20 mouse cellular contexts compared by ENCODE assay signal in genomic region chr10:111598650-111599049, GRCm38 (mm10).
DNase-seq lines count a peak whose midpoint lies in the region; ATAC-seq and TF ChIP-seq lines count a peak whose summit lies in the region.
"Had no signal": no experiment of that assay in that cellular context is flagged by ENCODE, and none has a peak within 500 bp of the region (broad histone marks: within the 10 kb centered on the region; RNA-seq: fewer than 3 reads in every experiment).

No protein-coding gene starts in this region.

- H3K79me2 ChIP-seq in liver, adult 2 months (ENCODE audit: control insufficient read depth, insufficient read depth, low read length) = no peaks in the 10 kb centered on the region; the same call in 1 of the 2 replicates

- DNase-seq in liver, adult 2 months (ENCODE audit: extremely low read depth, low read depth, low spot score) = no peak
- no peak for DNase-seq in liver
- no peak for DNase-seq in lung, postnatal 4 days
- no peak for DNase-seq in hindbrain, postnatal 0 days (ENCODE audit: low spot score)
- no peak for DNase-seq in layer of hippocampus, adult 2 months (ENCODE audit: low spot score in 2 of 2)
- DNase-seq: adrenal gland, adult 8-10 months; adrenal gland, postnatal 36 days; cerebellum, adult 2 months; cerebellum, postnatal 10 days; forebrain, postnatal 0 days; gastrocnemius, adult 2 months; gastrocnemius, postnatal 25 days; heart, adult 18-20 months; heart, postnatal 36 days had no signal

- H3K36me3 ChIP-seq in liver, adult 2 months (ENCODE audit: control insufficient read depth, insufficient read depth, low read length) = no peaks in the 10 kb centered on the region
- H3K36me3 ChIP-seq in lung, embryonic 16.5 days (ENCODE audit: control insufficient read depth, insufficient read depth, low read length) = no peaks in the 10 kb centered on the region
- no peaks in the 10 kb centered on the region for H3K36me3 ChIP-seq in hindbrain, postnatal 0 days (ENCODE audit: insufficient read depth, low read length)
- H3K36me3 ChIP-seq: embryonic facial prominence, embryonic 10.5 days; heart, embryonic 12.5 days; hindbrain, embryonic 15.5 days had no signal

- H3K4me1 ChIP-seq in liver, adult 2 months (ENCODE audit: control insufficient read depth, insufficient read depth, low read length) = peaks cover 33% of the 10 kb centered on the region
- peaks cover 32% of the 10 kb centered on the region for H3K4me1 ChIP-seq in lung, embryonic 16.5 days (replicated peaks; ENCODE audit: control insufficient read depth, insufficient read depth, low read length)
- H3K4me1 ChIP-seq in hindbrain, postnatal 0 days (ENCODE audit: insufficient read depth, low read length) = peaks cover 10% of the 10 kb centered on the region

- no peak overlapping the region for H3K4me3 ChIP-seq in liver, adult 2 months (ENCODE audit: insufficient read depth, low read depth, low read length)
- H3K4me3 ChIP-seq in lung, embryonic 16.5 days (ENCODE audit: low read length) = no peak overlapping the region
- H3K4me3 ChIP-seq in hindbrain, postnatal 0 days (ENCODE audit: low read length) = no peak overlapping the region
- H3K4me3 ChIP-seq in layer of hippocampus, adult 2 months = no peak overlapping the region
- H3K4me3 ChIP-seq: embryonic facial prominence, embryonic 10.5 days; forebrain, embryonic 13.5 days; gastrocnemius, adult 2 months; heart, embryonic 12.5 days; hindbrain, embryonic 15.5 days had no signal

- H3K27me3 ChIP-seq in liver, adult 2 months (ENCODE audit: control insufficient read depth, insufficient read depth, low read length) = no peaks in the 10 kb centered on the region
- H3K27me3 ChIP-seq in lung, embryonic 16.5 days (ENCODE audit: control insufficient read depth, insufficient read depth, low read depth, low read length) = no peaks in the 10 kb centered on the region
- H3K27me3 ChIP-seq in hindbrain, postnatal 0 days (ENCODE audit: insufficient read depth, low read length) = no peaks in the 10 kb centered on the region
- H3K27me3 ChIP-seq: forebrain, embryonic 13.5 days; heart, embryonic 12.5 days; hindbrain, embryonic 15.5 days had no signal

- H3K9me3 ChIP-seq in lung, embryonic 16.5 days (ENCODE audit: control insufficient read depth, low read length) = no peaks in the 10 kb centered on the region
- no peaks in the 10 kb centered on the region for H3K9me3 ChIP-seq in hindbrain, postnatal 0 days (ENCODE audit: low read length)
- H3K9me3 ChIP-seq: forebrain, embryonic 13.5 days; heart, embryonic 12.5 days; hindbrain, embryonic 15.5 days had no signal

- TF ChIP-seq POLR2A in liver, adult 2 months (IDR thresholded peaks at IDR 0.05; ENCODE audit: extremely low read depth, insufficient read depth, low read length) = no peak

- TF ChIP-seq CTCF in liver, adult 2 months (IDR thresholded peaks at IDR 0.05; ENCODE audit: low read depth, low read length) = no peak
- no peak for TF ChIP-seq CTCF in hindbrain, postnatal 0 days (IDR thresholded peaks at IDR 0.05; ENCODE audit: low read depth)
- TF ChIP-seq CTCF in layer of hippocampus, adult 2 months (conservative IDR thresholded peaks at IDR 0.05) = no peak

- no peak overlapping the region for H3K4me2 ChIP-seq in lung, embryonic 16.5 days (ENCODE audit: low read depth, low read length)
- H3K4me2 ChIP-seq in hindbrain, postnatal 0 days (ENCODE audit: low read depth, low read length) = no peak overlapping the region
- H3K4me2 ChIP-seq: forebrain, embryonic 13.5 days; heart, embryonic 12.5 days; hindbrain, embryonic 15.5 days had no signal

- ATAC-seq in lung, embryonic 16.5 days (ENCODE audit: low read depth) = no peak
- ATAC-seq in megakaryocyte, adult 5-6 weeks (ENCODE audit: poor library complexity, severe bottlenecking) = peak; percentile 45; the same call in 1 of the 2 replicates
- no peak for ATAC-seq in hindbrain, postnatal 0 days
- ATAC-seq: forebrain, embryonic 13.5 days; forebrain, postnatal 0 days had no signal

- H3K9ac ChIP-seq in liver, adult 2 months (ENCODE audit: low read depth, low read length) = peak overlapping the region; percentile 54
- no peak overlapping the region for H3K9ac ChIP-seq in lung, embryonic 16.5 days (ENCODE audit: low read length)
- no peak overlapping the region for H3K9ac ChIP-seq in hindbrain, postnatal 0 days (replicated peaks; ENCODE audit: low read length)
- H3K9ac ChIP-seq: forebrain, embryonic 13.5 days; forebrain, postnatal 0 days; heart, embryonic 12.5 days; hindbrain, embryonic 15.5 days had no signal

- 67% methylated on average over 5 of the region's 5 CpGs for WGBS in liver, adult 2 months
- 83% methylated on average over 5 of the region's 5 CpGs for WGBS in lung, embryonic 16.5 days
- WGBS in hindbrain, postnatal 0 days = 87% methylated on average over 5 of the region's 5 CpGs

- H3K27ac ChIP-seq in liver, adult 2 months (replicated peaks; ENCODE audit: insufficient read depth, low read depth, low read length) = peak overlapping the region; percentile 76
- H3K27ac ChIP-seq in lung, embryonic 16.5 days (ENCODE audit: low read length) = 0 out of 2 replicates have a peak overlapping the region, but pooled peaks have one; percentile 21
- H3K27ac ChIP-seq in hindbrain, postnatal 0 days = no peak overlapping the region
- no peak overlapping the region for H3K27ac ChIP-seq in layer of hippocampus, adult 2 months
- H3K27ac ChIP-seq: embryonic facial prominence, embryonic 10.5 days; forebrain, embryonic 13.5 days; hindbrain, embryonic 15.5 days had no signal

Comparison
In these comparisons a context has a peak if more than half of its experiments do, and no peak if none do; other contexts are left out.
1. H3K27ac ChIP-seq: peak in liver, adult 2 months (single experiment) and lung, embryonic 16.5 days (single experiment); none in hindbrain, postnatal 0 days (single experiment) and layer of hippocampus, adult 2 months (single experiment).